Mouse (Mus musculus): ENCODE results near the gene Dennd1a.

Gene Dennd1a

DNA sequence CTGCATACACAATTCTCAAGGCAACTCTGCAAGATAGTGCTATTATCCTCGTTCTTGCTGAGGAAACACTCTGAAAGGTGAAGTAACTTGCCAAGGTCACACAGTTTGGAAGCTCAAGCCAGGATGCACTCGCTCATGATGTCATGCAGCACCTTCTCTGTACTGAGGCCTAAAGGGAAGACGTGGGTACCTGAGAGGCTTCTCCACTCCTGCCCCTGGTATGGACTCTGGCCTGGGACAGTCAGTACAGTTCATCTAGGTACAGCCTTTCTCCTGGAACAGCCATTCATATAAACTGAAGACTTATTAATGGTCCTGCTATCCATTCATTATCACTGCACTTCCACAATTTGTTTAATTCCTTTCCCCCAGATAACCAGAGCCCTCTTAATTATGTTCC is 298.1 kb downstream of the Dennd1a start:
- in situ Hi-C loops (cut with MboI; ENCODE audit: unreplicated experiment in 2 of 2) = no loop called here

DNA sequence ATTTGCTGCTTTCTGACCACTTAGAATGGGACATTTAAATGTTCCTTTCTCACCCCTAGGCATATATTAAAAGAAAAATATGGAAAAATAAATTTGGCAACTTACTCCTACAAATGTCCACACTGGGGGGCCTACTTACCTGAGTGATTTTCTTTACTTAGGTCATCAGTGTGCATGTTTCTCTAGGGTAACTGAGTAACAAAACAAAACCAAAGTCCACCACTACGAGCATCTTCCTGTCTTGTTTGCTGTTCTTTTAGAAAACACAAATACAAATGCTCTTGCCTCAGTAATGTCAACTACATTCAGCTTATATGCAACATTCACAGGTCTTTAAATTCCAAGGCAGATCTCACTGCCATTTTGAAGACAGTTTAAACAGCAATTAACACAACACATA is 298.9 kb downstream of the Dennd1a start:
- in situ Hi-C loops (cut with MboI; ENCODE audit: unreplicated experiment in 2 of 2) = no loop called here

DNA sequence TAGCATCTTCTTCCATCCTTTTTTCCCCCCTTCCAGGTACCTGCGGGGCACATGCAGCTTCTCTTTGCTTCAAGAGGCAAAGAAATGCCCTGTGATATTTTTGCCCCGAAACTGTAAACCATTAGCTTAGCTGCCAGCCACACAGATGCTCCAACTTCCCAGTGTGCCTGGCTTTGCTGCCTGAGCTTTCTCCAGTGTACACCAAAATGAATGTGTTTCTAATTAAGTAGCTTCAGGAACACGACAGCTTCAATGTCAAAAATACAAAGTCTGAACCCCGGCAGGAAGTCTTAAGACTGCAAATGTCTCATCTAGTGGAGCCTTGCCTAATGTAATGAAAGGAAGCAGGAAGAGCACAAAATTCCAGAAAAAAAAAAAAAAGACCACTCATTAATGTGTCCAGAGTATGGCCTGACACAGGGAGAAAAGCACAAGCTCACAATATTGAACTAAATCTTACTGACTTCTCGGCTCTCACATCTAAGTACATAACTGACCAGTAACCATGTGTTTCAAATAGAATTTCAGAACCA is 301.4 kb downstream of the Dennd1a start:
- in situ Hi-C loops (cut with MboI; ENCODE audit: unreplicated experiment in 2 of 2) = no loop called here

DNA sequence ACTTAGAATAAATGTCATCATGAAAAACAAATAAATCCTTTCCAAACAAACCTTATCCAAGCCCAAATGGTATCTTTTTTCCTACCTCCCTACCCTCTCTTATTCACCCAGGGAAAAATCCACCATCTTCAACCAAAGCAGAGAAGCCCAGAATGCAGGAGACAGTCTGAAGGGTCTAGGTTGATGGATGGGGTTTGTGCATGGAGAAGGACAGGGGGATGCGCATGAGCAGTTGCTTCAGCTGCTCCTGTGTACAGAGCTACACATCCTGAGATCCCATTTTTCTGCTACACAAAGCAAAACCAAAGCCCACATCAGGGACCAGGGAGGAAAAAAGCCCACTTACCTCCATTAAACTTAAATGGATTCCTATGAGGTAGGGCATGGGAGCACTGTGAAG is 304.5 kb downstream of the Dennd1a start:
- in situ Hi-C loops (cut with MboI; ENCODE audit: unreplicated experiment in 2 of 2) = no loop called here

DNA sequence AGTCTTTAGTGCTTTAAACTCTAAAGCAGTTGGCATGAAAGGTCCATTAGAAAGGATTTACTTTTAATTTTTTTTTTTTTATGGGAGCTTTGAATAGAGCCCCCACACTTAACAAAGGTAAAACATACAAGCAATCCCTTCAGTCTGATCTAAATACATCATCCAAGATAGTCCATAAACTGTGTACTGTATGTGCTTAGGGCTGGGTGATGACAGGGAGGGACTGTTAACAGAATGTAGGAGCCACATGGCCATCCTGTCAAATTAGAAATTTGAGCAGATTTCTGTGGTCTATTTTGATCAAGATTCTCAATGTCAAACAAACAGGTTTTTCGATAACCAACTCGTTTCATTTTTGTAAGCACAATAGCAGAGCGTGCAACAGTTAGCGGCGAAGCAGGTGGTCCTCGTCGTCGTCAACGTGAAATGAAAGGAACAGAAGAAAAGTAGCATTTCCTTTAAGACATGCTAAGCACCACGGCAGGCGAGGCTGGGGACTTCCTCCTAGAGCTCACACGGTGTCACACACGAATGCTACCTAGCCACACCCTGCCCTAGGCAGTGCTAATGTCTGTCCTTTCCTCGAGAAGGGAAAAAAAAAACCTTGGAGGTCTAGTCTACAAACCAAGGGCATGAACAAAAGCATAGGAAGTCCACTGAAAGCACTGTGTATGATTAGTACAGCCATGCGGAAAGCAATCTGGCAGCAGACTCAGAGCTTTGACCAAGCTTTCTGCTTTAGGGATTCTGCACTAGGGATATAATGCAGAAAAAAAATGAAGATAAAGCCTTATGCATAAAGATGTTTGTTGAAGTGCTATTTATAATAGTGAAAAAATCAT is 305.4 kb downstream of the Dennd1a start:
- in situ Hi-C loops (cut with MboI; ENCODE audit: unreplicated experiment in 2 of 2) = no loop called here

DNA sequence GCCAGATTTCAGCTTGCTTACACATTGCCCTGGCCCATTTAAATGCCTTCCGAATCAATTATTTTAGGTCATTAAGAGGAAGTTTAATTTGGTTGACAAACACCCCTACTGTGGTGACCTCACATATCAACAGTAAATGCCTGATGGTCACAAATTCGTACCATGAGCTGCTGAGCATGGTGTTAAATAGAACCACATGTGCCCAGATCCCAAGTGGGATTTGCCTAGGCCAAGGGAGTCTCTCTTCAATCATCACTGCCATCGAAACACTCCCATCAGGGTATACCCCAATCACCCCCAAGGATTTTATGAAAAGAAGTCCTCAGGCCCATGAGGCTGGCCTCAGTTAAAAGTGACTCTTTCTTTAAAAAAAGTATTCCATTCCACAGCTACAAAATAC is 313.0 kb downstream of the Dennd1a start:
- in situ Hi-C loops (cut with MboI; ENCODE audit: unreplicated experiment in 2 of 2) = no loop called here

DNA sequence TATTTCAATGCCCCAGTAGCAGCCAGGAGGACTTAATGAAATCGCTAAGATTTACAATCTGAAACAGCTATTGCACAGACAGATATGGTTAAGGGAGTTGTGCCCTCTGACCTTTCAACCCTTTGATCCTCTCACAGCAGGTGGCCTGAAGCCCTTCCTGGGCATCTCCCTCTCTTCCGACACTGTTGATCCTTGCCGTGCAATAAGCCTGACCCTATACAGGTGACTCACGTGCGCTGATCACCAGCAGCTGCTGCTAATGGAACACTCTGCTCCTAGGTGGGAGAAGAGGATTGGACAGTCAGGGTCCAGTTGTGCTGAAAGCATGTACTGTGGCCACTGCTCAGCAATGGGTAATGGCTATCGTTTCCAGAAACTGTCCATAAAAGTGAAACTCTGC is 314.6 kb downstream of the Dennd1a start:
- in situ Hi-C loops (cut with MboI; ENCODE audit: unreplicated experiment in 2 of 2) = no loop called here

DNA sequence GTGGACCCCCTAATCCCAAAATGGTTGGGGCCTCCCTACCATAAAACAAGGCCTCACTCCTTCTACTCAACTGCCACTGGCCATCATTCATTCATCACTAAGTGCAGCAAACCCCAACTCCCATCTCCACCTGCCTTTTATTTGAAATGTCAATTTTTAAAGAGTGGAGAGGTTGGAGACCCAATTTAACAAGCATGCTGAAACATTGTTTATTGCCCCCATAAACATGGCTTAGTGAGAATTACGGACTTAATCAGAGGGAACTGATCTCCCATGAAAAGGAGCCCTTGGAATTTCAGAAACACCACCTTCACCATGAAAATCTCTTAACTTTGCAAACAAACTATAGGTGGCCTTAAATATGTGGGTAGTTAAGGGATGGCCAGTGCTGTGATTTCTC is 315.5 kb downstream of the Dennd1a start:
- in situ Hi-C loops (cut with MboI; ENCODE audit: unreplicated experiment in 2 of 2) = no loop called here

DNA sequence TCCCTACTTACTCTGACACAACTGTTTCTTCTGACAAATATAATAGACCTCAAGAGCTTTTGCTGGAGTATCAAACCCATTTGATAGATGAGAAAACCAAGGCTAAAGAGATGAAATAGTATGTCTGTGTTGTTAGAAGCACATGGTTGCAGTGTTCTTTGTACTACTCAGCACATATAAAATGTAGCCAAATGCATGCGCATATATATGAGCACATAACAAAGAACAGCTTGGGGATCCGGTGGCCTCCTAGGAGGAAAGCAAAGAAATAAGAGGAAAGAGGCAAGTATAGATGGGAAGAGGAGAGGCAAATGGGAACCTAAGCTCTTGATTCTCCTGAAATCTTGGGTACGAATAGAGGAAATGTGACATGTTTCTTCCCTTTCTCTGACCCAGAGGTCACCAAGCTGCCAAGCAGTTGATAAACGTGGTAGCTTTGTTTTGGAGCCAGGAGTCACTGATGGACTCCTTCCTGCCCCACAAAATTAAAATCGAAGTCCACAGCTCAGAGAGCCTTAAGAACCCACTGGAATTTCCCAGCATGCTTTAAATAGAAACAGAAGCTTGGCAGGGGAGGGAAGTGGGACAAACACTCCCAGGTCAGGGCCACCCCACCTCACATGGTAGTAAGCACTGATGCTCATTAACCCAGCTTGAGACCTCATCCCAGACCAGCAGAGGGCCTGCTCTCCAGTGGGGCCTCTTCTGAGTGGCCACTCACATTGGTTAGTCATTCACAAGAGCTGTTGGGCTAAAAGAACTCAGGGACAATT is 317.3 kb downstream of the Dennd1a start:
- in situ Hi-C loops (cut with MboI; ENCODE audit: unreplicated experiment in 2 of 2) = no loop called here

DNA sequence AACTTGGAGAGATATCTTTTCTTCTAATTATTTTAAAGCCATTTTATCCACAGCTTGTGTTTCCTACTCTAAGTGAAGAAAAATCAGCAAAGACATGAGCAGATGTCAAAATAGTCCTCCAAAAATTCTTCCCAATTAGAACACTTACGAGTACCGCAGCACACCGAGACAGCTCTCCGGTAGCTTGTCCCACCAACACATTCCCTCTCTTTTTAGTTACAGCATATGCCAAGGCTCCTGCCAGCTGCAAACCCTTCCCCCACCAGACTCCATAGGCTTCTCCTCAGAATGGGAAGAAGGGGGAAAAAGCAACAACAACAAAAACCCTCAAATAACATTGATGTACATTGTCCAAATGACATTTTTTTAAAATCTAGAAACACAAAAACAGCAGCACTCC is 322.7 kb downstream of the Dennd1a start:
- in situ Hi-C loops (cut with MboI; ENCODE audit: unreplicated experiment in 2 of 2) = no loop called here

DNA sequence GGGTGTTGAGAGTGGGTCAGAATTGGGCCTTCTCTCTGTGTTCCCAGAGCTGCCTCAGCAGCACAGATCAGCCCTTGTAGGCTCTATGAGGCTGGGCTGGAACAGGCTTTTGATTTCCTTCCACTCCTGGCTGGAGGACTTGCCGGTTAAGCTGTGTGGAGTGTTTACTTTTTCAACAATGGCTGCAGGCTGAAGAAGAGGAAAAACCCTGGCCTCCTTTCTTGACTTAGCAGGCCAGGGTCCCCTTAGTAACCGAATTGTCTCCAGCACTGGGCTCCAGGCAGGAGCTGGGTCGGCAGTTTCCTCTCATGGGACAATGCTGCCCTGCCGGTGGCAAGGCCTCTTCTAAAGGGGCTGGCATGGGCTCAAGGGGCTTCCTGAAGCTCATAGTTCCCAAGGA is 323.8 kb downstream of the Dennd1a start:
- in situ Hi-C loops (cut with MboI; ENCODE audit: unreplicated experiment in 2 of 2) = no loop called here

DNA sequence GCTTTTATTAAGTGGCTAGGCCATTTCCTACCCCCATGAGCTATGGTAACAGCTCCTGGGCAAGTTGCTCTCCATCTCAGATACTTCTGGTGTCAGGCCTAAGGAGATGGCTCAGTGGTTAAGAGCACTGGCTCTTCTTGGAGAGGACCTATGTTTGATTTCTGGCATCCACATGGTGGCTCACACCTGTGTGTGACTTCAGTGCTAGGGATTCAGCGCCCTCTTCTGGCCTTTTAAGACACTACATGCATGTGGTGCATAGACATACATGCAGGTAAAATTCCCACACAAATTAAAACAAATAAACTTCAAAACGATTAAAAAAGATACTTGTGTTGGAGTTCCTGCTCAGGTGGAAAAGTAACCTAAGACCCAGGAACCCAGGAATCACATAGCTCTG is 338.8 kb downstream of the Dennd1a start:
- in situ Hi-C loops (cut with MboI; ENCODE audit: unreplicated experiment in 2 of 2) = loop anchor here in 1 of 2 experiments (10.0 kb wide), 1 partner anchor 134 kb away; no protein-coding TSS in a partner anchor

DNA sequence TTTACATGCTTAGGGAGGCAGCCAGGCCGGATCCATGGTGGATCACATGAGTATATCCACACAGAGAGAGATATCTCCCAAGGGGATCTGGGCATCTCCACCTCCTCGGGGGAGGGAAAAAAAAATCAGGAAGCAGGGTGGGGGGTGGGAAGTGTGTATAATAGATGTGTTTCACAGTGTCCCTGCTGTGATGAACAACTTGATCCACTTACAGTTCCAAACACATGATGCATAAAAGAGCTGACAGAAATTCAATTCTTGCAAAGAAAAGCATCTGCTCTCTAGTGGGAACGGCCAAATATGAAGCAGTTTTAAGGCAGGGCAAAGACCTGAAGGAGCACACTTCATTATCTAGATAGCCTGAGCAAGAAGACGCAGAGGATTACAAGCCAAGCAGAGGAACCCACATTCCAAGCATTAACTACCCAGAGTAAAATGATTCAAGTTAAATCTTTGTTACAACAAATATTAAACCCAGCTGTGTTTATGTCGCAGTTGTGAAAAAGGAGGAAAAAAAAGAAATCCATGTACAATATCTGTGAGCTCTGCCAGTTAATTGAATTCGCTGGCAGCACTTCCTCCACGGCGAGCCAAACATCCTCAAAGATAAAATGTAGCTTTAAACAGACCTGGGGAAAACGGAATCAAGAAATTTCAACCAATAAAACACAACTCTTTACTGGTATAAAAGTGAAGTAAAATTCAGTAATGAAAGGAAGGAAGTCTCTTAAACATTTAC is 341.4 kb downstream of the Dennd1a start:
- in situ Hi-C loops (cut with MboI; ENCODE audit: unreplicated experiment in 2 of 2) = loop anchor here in 1 of 2 experiments (10.0 kb wide), 1 partner anchor 131 kb away; no protein-coding TSS in a partner anchor

DNA sequence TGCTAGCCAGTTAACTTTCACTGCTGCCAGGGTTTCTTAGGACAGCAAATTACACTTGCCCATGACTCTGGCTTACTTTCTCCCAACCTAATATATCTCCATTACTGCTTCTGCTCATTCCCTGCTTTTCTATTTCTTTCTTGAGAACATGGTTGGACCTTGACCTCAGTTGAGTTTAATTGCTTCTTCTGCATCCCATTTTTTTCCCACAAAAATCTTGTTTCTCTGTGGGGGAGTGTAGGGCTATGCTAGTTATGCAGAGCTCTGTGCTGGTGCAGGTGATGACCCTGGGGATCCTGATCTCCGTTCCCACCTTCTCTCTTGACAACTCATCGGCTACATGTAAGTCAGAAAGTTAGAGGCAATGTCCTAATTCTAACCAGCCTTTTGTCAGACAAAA is 344.3 kb downstream of the Dennd1a start:
- in situ Hi-C loops (cut with MboI; ENCODE audit: unreplicated experiment in 2 of 2) = loop anchor here in 1 of 2 experiments (10.0 kb wide), 1 partner anchor 128 kb away; no protein-coding TSS in a partner anchor

DNA sequence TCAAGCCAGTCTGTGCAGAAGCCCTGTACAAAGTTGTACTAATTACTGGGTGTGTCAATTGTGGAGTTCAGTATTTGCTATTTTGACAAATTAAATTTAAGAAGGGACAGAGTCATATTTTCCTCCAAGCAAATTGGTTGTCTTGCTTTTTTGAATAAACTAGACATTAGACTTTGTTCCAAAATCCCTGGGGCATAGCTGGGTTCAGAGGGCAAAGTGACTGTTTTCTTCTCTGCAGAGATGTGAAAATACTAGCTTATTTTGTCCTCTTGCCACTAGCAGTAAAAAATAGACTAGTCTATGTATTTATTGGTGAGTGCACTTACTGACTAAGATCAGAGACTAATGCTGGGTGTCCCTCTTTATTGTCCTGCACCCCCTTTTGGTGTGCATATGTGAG is 345.4 kb downstream of the Dennd1a start:
- in situ Hi-C loops (cut with MboI; ENCODE audit: unreplicated experiment in 2 of 2) = loop anchor here in 1 of 2 experiments (10.0 kb wide), 1 partner anchor 127 kb away; no protein-coding TSS in a partner anchor

DNA sequence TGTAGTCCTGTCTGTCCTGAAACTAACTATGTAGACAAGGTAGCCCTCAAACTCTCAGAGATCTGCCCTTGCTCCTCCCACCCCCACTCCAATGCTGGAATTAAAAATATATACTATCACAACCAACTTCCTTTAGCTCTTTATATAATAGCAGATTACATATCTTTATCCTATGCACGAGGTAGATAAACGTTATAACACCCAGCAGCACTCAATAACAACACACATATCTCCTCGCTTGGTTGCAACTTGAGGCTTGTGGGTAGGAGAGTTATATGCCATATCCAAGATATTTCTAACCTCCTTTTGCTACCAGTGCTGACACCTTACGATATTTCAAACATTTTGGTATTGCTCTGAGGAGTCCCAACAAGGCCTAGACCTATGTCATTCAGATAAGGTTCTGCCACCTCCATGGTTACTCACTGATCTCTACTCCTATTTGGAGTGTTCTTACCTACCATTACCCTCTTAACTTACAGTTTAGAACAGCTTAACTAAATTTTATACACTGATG is 346.3 kb downstream of the Dennd1a start:
- in situ Hi-C loops (cut with MboI; ENCODE audit: unreplicated experiment in 2 of 2) = loop anchor here in 1 of 2 experiments (10.0 kb wide), 1 partner anchor 126 kb away; no protein-coding TSS in a partner anchor

DNA sequence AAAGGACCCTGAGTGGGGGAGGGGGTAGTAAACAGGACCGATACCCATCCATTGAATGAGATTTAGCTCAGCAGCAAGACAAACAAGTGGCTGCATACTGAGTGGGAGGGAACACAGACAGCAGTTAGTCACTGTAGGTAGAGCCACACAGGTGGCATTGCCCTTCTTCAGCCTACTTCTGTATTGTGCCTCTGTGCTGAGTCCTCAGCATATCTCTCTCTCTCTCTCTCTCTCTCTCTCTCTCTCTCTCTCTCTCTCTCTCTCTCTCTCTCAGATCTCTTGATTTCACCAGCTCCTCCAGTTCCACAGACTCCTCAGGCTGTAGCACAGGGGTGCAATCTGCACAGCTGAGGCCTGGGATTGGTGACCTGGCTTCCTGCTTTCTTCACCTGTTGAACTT is 347.2 kb downstream of the Dennd1a start:
- in situ Hi-C loops (cut with MboI; ENCODE audit: unreplicated experiment in 2 of 2) = loop anchor here (10.0 kb wide), 2 partner anchors 115 to 125 kb away; no protein-coding TSS in a partner anchor

DNA sequence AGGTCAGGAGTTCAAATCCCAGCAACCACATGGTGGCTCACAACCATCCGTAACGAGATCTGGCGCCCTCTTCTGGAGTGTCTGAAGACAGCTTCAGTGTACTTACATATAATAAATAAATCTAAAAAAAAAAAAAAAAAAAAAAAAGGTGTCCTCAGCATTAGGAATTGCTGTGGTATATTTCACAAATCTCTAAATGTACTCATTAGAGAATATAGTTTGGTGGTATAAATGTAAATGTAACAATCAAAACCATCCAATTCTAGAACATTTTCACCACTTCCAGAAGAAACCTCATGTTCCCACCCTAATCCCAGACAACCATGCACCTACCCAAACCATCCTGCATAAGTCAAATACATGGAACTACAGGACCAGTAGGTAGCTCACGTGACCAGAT is 350.3 kb downstream of the Dennd1a start:
- in situ Hi-C loops (cut with MboI; ENCODE audit: unreplicated experiment in 2 of 2) = loop anchor here in 1 of 2 experiments (10.0 kb wide), 1 partner anchor 112 kb away; no protein-coding TSS in a partner anchor

DNA sequence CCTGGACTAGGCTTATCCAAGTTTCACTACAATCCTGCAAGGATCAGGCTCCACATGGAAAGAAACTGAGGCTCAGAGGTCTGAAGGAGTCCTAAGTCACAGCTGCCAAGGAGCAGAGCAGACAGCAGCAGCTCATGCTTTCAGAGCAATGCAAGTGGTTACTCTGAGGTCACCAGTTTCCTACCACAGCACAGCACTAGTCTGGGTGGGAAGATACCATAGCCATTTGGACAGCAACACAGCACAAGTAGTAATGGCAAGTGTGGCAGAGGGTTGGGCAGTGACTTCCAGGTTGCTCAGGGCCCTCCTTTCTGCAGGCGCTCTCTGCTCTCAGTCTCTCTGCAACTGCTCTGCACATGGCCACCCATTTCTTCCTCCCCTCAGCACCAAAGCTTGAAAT is 354.9 kb downstream of the Dennd1a start:
- in situ Hi-C loops (cut with MboI; ENCODE audit: unreplicated experiment in 2 of 2) = loop anchor here in 1 of 2 experiments (10.0 kb wide), 1 partner anchor 107 kb away; no protein-coding TSS in a partner anchor
